Mouse (Mus musculus) midbrain, postnatal 0 days (tissue): ENCODE measurements at regions not wholly inside any gene's neighbourhood (a gene's known extent, or its start where the extent isn't known, plus 50 kb on each side); places are given as distances from the start of the nearest gene placed in this dataset.

Experiments
- ATAC-seq: fragments of 200-750 bp; cut with Nextera tagmentation; 2 replicates; pipeline ENCODE4 v1.8.0; 2017; ENCODE audit warnings: moderate number of reproducible peaks, mild to moderate bottlenecking, moderate TSS enrichment, moderate library complexity; ENCODE audit not compliant: low FRiP score
- DNase-seq: peaks from one replicate; pipeline ENCODE4 v3.0.0-alpha.2; 2015; ENCODE audit warnings: low spot score
- H3K27ac ChIP-seq: fragments of 300-500 bp; sonication (generic); 2 replicates; pipeline ENCODE4 v1.5.1; 2014; ENCODE audit warnings: low read depth, mild to moderate bottlenecking, low read length, mixed read lengths
- H3K27me3 ChIP-seq: fragments of 300-500 bp; sonication (generic); 2 replicates; pipeline ENCODE4 v1.6.1; 2014; ENCODE audit warnings: low read length, control low read depth, mixed read lengths; ENCODE audit not compliant: insufficient read depth
- H3K36me3 ChIP-seq: fragments of 300-500 bp; sonication (generic); 2 replicates; pipeline ENCODE4 v1.6.1; 2014; ENCODE audit warnings: low read length, control low read depth, mixed read lengths; ENCODE audit not compliant: insufficient read depth
- H3K4me1 ChIP-seq: fragments of 300-500 bp; sonication (generic); 2 replicates; pipeline ENCODE4 v1.6.1; 2014; ENCODE audit warnings: mild to moderate bottlenecking, control low read depth, antibody characterized with exemption, low read length, mixed read lengths; ENCODE audit not compliant: insufficient read depth
- H3K4me2 ChIP-seq: fragments of 300-500 bp; sonication (generic); 2 replicates; pipeline ENCODE4 v1.6.1; 2014; ENCODE audit warnings: low read depth, mild to moderate bottlenecking, low read length, mixed read lengths; ENCODE audit not compliant: poor library complexity, severe bottlenecking
- H3K4me3 ChIP-seq: fragments of 300-500 bp; sonication (generic); 2 replicates; pipeline ENCODE4 v1.5.1; 2014; ENCODE audit warnings: low read depth, mild to moderate bottlenecking, low read length, moderate library complexity
- H3K9ac ChIP-seq: fragments of 300-500 bp; sonication (generic); replicated peaks from 2 replicates; pipeline ENCODE4 v1.6.1; 2014; ENCODE audit warnings: mild to moderate bottlenecking, low read length, moderate library complexity, mixed read lengths; ENCODE audit not compliant: poor library complexity, severe bottlenecking
- H3K9me3 ChIP-seq: fragments of 300-500 bp; sonication (generic); 2 replicates; pipeline ENCODE4 v1.6.1; 2016; ENCODE audit warnings: low read length, control low read depth
- CTCF ChIP-seq: IDR thresholded peaks from 2 replicates; pipeline ENCODE4 v1.5.1; 2016; ENCODE audit warnings: antibody characterized with exemption, mild to moderate bottlenecking
- WGBS: fragments of 180-500 bp; shearing (Covaris S2); extraction: QIAGEN DNeasy Blood & Tissue Kit; methylation state at CpG from one replicate; pipeline ENCODE4 v1.1.7; 2014; 5-methylcytosine and 5-hydroxymethylcytosine counted together

DNA sequence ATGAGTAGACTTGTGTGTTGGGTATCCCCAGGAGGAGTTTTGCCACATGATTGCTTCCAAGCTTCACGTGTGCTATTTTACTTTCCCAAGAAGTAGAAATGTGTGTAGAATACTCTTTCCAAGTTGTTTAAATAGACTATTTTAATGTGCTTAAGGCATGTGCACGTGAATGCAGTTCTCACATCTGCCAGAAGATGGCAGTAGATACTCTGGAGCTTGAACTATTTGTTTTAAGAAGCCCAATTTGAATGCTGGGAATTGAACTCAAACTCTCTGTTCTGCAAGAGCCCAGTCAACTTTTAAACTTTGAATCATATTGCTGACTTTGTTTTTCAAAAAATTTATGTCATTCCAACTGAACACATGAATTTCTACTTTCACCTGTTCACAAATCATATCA, 431.3 kb upstream of the Reg3g start:
- H3K27me3 ChIP-seq: no peaks in the 10 kb centered on the region
- H3K9me3 ChIP-seq: no peaks in the 10 kb centered on the region
- H3K27ac ChIP-seq: no peak overlapping the region
- ATAC-seq: no peak
- TF ChIP-seq CTCF: peak; percentile 66
- 10% methylated on average over 2 of the region's 2 CpGs for WGBS
- H3K9ac ChIP-seq: no peak overlapping the region
- H3K4me1 ChIP-seq: no peaks in the 10 kb centered on the region
- DNase-seq: peak; percentile 5
- no peak overlapping the region for H3K4me2 ChIP-seq
- H3K36me3 ChIP-seq: no peaks in the 10 kb centered on the region
- no peak overlapping the region for H3K4me3 ChIP-seq

DNA sequence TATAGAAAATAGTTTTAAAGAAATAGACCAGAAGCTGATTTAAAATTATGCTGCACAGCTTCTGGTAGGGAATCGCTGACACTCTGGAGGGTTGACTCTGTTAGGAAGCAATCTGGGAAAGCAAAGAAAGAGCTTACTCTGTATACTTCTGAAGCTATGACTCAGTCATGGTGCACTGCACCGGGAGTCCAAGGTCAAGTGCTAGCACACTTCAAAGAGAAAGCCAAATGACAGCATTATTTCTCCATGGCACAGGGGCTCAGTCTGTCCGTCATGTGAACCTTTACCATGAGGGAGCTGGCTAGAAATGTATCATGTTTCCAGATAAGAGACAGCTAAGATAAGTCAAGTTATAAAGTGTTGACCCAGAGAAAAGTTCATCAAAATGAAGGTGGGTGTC, 424.1 kb upstream of the Reg3g start:
- H3K36me3 ChIP-seq: no peaks in the 10 kb centered on the region
- H3K27me3 ChIP-seq: no peaks in the 10 kb centered on the region
- 79% methylated on average over 3 of the region's 3 CpGs for WGBS

DNA sequence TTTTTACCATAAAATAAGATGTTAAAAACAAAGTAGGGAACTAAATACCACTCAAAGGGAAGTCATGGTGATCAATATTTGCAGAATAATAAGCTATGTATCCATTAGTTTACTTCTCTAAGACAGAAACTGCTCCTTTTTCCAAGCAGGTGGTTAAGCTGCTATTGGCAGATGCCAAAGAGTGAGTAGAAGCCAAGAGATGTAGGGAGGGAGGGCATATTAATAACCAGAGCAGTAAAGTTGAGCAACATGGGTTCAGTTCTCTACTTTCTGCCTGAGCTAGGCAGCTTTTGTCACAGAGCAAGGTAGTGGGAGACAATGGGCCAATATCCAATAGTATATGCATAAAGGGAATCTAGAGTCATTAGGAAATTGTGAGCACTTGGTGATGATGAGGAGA, 394.4 kb upstream of the Reg3g start:
- Histone ChIP-seq H3K4me3 (no peak overlapping the region), H3K4me2 (no peak overlapping the region), H3K36me3 (no peaks in the 10 kb centered on the region), H3K27ac (no peak overlapping the region), H3K9ac (no peak overlapping the region), H3K9me3 (no peaks in the 10 kb centered on the region), H3K27me3 (no peaks in the 10 kb centered on the region), H3K4me1 (no peaks in the 10 kb centered on the region)
- ATAC-seq: no peak
- DNase-seq: no peak
- TF ChIP-seq CTCF: no peak

More for the DNA sequence above, 424.1 kb upstream of the Reg3g start:
- no peak overlapping the region for H3K4me3 ChIP-seq
- H3K9ac ChIP-seq: no peak overlapping the region
- no peak overlapping the region for H3K4me2 ChIP-seq
- H3K9me3 ChIP-seq: no peaks in the 10 kb centered on the region
- DNase-seq (no peak), ATAC-seq (no peak)
- TF ChIP-seq CTCF: no peak
- no peaks in the 10 kb centered on the region for H3K4me1 ChIP-seq
- no peak overlapping the region for H3K27ac ChIP-seq

DNA sequence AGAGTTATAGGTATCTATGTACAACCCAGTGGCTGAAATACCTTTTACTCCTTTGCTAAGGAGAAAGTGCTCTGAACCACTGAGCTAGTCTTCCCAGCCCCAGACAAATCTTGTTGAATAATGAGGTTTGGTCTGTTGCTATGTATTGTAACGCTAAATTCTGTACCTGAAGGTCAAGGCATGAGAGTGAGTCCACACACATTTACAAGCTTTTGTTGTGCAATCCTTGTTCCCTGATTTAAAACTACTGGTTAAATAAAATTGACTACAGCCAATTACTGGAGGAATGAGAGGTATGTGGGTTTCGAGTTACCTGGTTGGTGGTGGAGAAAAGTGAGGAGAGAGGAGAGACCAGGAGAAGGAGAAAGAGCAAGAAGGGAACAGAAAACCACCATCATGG, 372.6 kb upstream of the Reg3g start:
- Histone ChIP-seq H3K9me3 (no peaks in the 10 kb centered on the region), H3K9ac (no peak overlapping the region), H3K4me1 (no peaks in the 10 kb centered on the region), H3K36me3 (no peaks in the 10 kb centered on the region), H3K4me2 (no peak overlapping the region), H3K27ac (no peak overlapping the region), H3K4me3 (no peak overlapping the region), H3K27me3 (no peaks in the 10 kb centered on the region)
- ATAC-seq: no peak
- TF ChIP-seq CTCF: no peak
- WGBS: 68% methylated on average over 2 of the region's 2 CpGs
- no peak for DNase-seq

DNA sequence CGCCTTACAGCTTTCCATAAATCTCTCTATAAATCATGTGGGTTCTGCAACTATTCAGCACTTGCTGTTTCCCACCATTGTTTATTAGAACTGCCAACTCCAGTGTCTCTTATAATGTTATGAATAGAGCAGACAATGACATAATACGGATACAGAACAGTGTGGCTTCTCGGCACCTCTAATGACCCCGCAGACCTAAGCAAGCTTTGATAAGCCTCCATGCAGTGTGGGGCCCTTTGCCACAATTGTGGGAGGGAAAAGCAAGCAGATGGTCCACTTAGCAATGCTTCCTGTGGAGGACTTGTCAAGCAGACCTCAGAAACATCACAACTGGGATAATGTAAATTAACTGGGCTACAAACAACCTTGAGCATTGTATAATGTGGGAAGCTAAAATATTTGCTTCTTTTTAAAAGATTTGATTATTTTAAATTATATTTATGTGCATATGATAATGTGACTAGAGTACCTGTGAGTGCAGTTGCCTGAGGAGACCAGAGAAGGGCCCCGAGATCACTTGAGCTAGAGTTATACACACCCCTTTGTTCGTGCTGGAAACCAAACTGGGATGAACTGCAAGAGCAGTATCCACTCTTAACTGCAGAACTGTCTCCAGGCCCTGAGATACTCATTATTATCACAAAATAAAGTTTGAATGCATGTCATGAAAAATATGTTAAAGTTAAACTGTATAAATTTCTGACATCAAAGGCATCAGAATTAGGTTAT, 357.4 kb upstream of the Reg3g start:
- no peak for ATAC-seq
- H3K4me3 ChIP-seq: no peak overlapping the region
- no peak overlapping the region for H3K4me2 ChIP-seq
- peaks cover 3% of the 10 kb centered on the region; the same call in 1 of the 2 replicates for H3K9me3 ChIP-seq
- no peaks in the 10 kb centered on the region for H3K36me3 ChIP-seq
- no peak overlapping the region for H3K27ac ChIP-seq
- no peak for TF ChIP-seq CTCF
- no peaks in the 10 kb centered on the region for H3K4me1 ChIP-seq
- H3K9ac ChIP-seq: no peak overlapping the region
- no peaks in the 10 kb centered on the region for H3K27me3 ChIP-seq
- 48% methylated on average over 6 of the region's 6 CpGs for WGBS
- peak; percentile 22 for DNase-seq

DNA sequence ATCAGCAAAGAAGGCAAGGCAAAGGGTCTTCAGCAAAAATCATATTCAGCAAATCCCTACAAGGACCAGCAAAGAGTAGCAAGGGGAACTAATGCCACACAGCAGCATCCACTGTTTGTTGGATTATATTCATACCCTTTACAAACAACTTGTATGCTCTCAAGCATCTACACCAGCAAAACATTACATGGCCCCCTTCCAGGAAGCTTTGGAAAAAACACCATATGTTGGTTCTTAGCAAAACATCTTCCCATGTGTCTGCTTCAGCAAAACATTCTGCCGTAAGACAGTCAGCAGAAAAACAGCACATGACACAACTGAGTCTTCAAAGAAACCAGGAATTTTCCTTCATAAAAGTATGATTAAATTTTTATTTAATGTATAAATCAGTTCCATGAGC, 352.6 kb upstream of the Reg3g start:
- 97% methylated on average over 1 of the region's 1 CpGs for whole genome bisulfite sequencing
- H3K4me1 ChIP-seq: no peaks in the 10 kb centered on the region
- no peak for DNase-seq
- peaks cover 4% of the 10 kb centered on the region; the same call in 1 of the 2 replicates for H3K9me3 ChIP-seq
- H3K27me3 ChIP-seq: no peaks in the 10 kb centered on the region
- TF ChIP-seq CTCF: no peak
- H3K4me3 ChIP-seq: no peak overlapping the region
- ATAC-seq: no peak
- no peak overlapping the region for H3K4me2 ChIP-seq
- no peaks in the 10 kb centered on the region for H3K36me3 ChIP-seq
- H3K9ac ChIP-seq: no peak overlapping the region
- no peak overlapping the region for H3K27ac ChIP-seq
